Comparison of ENCODE assay signal across 21 mouse cellular contexts in the genomic region with DNA sequence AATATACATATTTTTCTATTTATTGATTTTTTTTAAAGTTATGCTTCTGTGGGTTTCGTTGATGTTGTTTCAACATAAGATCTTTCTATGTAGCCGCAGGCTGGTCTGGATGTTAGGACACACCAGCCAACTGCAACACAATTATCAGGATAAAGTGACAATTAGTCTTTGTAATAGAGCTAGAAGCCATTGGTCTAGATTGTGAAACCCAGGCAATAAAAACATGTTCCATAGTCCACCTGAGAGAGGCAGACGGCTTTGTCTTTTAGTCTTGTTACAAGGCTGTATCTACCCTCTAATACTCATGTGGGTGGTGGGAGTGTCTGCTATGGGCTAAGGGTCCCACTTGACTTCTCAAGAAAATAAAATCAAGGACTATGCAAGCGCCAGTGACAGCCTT.
"Had no signal": no experiment of that assay in that cellular context is flagged by ENCODE, and none has a peak within 500 bp of the region (broad histone marks: within the 10 kb centered on the region; RNA-seq: fewer than 3 reads in every experiment).

No protein-coding gene starts in this region.

- H3K9ac ChIP-seq: liver, embryonic 14.5 days; lung, embryonic 14.5 days; midbrain, embryonic 12.5 days; neural tube, embryonic 13.5 days; neural tube, embryonic 15.5 days; stomach, embryonic 15.5 days had no signal

- H3K4me2 ChIP-seq: lung, embryonic 14.5 days; midbrain, embryonic 12.5 days; neural tube, embryonic 13.5 days; neural tube, embryonic 15.5 days; stomach, embryonic 15.5 days had no signal

- H3K9me3 ChIP-seq: midbrain, embryonic 12.5 days; neural tube, embryonic 13.5 days; neural tube, embryonic 15.5 days; stomach, embryonic 15.5 days had no signal

- H3K4me3 ChIP-seq: midbrain, embryonic 12.5 days; myocyte; neural tube, embryonic 13.5 days; neural tube, embryonic 15.5 days; stomach, embryonic 15.5 days had no signal

- H3K27ac ChIP-seq: liver, embryonic 14.5 days; midbrain, embryonic 12.5 days; neural tube, embryonic 13.5 days; neural tube, embryonic 15.5 days; stomach, embryonic 15.5 days; stomach, postnatal 0 days had no signal

- ATAC-seq: midbrain, embryonic 16.5 days had no signal

- DNase-seq: lung, adult 18-20 months; lung, embryonic 14.5 days; lung, postnatal 10 days; lung, postnatal 4 days; midbrain, embryonic 14.5 days; retina, postnatal 1 day; right cerebral cortex, adult 18-20 months; right cerebral cortex, postnatal 25 days; right cerebral cortex, postnatal 4 days; spleen, adult 18-20 months; thymus, adult 2 months; thymus, postnatal 14 days; thymus, postnatal 36 days had no signal

- H3K36me3 ChIP-seq: midbrain, embryonic 12.5 days; neural tube, embryonic 13.5 days; neural tube, embryonic 15.5 days; stomach, embryonic 15.5 days had no signal

- H3K4me1 ChIP-seq: midbrain, embryonic 12.5 days; neural tube, embryonic 13.5 days; neural tube, embryonic 15.5 days; stomach, embryonic 15.5 days had no signal

- H3K27me3 ChIP-seq: midbrain, embryonic 12.5 days; neural tube, embryonic 13.5 days; neural tube, embryonic 15.5 days; stomach, embryonic 15.5 days had no signal
